Mouse (Mus musculus) mature B cell (primary cell): Measurements from ENCODE around the gene 1700013G24Rik.

ENCODE experiments used
- in situ Hi-C: fragments of 300-500 bp; cut with MboI; formaldehyde crosslinking; loops from 2 replicates; pipeline ENCODE4 v1.14.3; 2019

The 1700013G24Rik gene

GRCm38 (mm10) chr4:137495501-137496100 is 42.5 kb downstream of the 1700013G24Rik start:
- in situ Hi-C loops = no loop called here

- in situ Hi-C loops = no loop called here
Observed at GRCm38 (mm10) chr4:137497367-137497766, 44.3 kb downstream of the 1700013G24Rik start.

GRCm38 (mm10) chr4:137497892-137498722 is 45.0 kb downstream of the 1700013G24Rik start:
- in situ Hi-C loops = no loop called here

GRCm38 (mm10) chr4:137498882-137499583 is 45.9 kb downstream of the 1700013G24Rik start:
- in situ Hi-C loops = no loop called here

- in situ Hi-C loops = no loop called here
Observed at GRCm38 (mm10) chr4:137500149-137500548, 47.1 kb downstream of the 1700013G24Rik start.

- in situ Hi-C loops = no loop called here
Observed at GRCm38 (mm10) chr4:137500953-137501352, 47.9 kb downstream of the 1700013G24Rik start.

- in situ Hi-C loops = no loop called here
Observed at GRCm38 (mm10) chr4:137502183-137502582, 49.1 kb downstream of the 1700013G24Rik start.

GRCm38 (mm10) chr4:137502801-137503200 is 49.7 kb downstream of the 1700013G24Rik start:
- in situ Hi-C loops = no loop called here

- in situ Hi-C loops = no loop called here
Observed at GRCm38 (mm10) chr4:137503509-137503971, 50.5 kb downstream of the 1700013G24Rik start.
